Mouse (Mus musculus) layer of hippocampus, postnatal 10 days (tissue): ENCODE measurements around the gene Hemk1. TPM values are rescaled to one million over a fixed set of nuclear protein-coding genes. Genes with fewer than 3 reads are reported as not detected.
"Not testable (repeated sequence)": the region's sequence is repeated elsewhere in the genome, so short reads cannot be mapped to it uniquely, and the experiment has no call there.

Experiments
- DNase-seq, 2 experiments: peaks; one replicate each; pipeline ENCODE4 v3.0.0; 2021; ENCODE audit warnings: low spot score in 2 of 2
- total RNA-seq, 2 experiments: library from RNA; stranded (reverse); gene quantifications; 2 replicates each; pipeline ENCODE4 v1.2.3; 2021

Hemk1 gene
- total RNA-seq, 2 experiments from 2014 or later = 14.6 to 19.9 TPM

DNA sequence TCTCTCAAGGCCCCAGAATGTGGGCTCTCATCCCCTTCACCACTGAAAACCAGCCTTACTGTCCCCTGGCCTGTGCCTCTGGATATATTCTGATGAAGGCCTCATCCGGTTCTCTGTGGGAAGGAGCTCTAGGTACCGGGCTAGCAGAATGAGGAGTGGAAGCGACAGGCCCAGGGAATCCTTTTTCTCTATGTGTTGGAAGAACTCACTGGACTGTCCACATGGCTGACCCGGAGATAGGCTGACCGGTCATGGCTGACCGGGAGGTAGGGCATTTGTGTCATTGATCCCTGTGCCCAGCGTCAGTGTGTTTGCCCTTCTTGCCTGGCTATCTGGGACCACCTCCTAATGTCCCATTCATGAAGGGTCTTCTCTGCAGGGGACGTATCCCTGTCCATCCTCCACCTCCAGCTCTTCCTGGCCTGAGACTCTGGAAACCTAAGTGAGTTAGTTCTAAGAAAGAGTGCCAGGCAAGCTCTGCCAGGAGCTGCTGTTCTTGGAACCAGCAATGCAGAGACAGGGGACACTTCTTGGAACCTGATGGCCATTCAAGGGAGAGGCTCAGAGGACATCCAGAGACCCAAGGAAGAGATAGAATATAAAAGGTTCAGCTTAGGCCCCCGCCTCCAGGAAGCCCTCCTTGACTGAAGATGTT, 29.7 kb downstream of the Hemk1 start:
- DNase-seq = no peak

DNA sequence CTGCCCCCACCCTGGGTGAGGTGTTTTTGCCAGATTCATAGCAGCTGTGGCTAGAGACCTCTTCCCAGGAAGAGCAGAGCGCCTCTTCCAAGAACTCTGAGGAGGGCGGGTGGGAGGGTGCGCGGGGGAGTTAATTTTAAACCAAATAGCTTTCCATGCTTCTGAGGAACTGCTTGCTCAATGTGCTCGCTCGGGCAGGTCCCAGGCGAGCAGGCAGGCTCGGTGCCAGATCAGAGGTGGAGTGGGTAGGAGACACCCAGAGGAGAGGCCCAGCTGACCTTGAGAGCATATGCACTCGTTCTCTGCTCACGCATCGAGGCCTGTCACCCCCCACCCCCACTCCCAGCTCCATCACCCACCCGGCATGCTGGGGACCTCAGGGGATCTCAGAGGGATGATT, 30.3 kb downstream of the Hemk1 start:
- DNase-seq = no peak

DNA sequence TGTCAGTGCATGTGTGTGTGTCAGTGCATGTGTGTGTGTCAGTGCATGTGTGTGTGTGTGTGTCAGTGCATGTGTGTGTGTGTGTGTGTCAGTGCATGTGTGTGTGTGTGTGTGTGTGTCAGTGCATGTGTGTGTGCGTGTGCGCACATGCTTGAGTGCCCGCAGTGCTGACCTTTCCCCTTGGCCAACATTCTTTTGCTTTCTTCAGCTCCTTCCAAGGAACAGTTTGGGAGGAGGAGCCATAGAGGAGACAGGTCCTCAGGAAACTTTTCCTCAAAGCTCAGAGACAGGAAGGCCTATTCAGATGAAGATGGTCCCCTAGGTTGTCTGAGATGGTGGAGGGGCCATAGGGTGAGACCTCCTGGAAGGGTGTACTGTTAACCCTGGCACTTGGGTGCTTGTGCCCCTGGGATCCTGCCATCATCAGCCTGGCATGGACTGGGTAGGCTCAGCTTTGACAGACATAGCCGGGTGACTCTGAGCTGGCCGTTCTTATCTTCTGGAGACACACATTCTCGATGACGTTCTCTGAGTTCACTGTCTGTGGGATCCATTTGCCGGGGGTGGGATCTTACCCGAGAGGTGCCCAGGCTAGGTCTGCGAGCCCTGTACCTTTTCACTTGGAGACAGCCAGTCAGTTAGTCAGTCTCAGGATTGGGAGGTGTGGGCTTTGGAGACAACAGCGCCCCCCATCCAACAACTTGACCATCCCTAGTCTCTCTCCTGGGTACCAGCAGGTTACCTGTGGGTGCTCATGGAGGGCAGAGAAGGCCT, 30.9 kb downstream of the Hemk1 start:
- DNase-seq = no peak

- not testable (repeated sequence) for DNase-seq
These were observed 31.5 kb downstream of the Hemk1 start for GRCm38 (mm10) chr9:107306673-107307072.

DNA sequence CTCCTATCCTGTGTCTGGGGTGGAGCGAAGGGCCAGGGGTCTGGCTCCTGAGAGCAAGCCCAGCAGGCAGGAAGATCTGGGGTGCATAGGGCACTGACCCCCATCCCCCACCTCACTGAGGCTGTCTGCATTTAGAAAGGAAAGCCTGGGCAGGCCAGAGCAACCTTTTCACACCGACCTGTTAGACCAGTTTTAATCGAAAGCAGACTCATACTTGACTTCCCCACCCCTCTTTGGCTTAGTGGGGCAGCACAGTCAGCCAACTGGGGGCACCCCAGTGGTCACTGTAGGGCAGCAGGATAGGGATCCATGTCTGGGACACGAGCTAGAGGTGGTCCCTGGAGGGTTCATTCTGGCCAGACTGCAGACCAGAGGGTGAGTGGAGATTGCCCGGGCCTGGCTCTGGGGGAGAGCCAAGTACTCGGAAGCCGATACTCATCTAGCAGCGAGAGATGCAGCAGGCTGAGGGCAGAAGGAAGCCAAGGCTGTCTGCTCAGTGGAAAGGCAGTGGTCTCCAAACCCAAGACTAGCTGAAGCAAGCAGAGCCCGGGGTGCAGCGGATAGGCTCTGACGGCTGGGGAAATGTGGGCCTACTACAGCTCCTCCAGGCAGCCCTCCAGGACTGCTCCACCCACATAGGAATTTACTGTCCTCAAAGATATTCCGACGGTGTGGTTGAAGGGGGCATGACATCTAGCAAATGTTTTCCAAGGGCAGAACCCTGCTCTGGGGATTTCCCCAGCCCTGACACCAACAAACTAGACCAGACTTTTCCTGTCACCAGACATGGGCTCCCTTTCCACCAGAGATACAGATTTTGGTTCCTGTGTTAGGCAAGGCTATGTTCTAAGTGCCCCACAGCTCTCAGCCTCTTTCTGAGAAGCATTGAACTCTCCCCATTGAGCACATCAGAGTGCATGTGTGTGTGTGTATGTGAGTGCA, 32.3 kb downstream of the Hemk1 start:
- DNase-seq = no peak

DNA sequence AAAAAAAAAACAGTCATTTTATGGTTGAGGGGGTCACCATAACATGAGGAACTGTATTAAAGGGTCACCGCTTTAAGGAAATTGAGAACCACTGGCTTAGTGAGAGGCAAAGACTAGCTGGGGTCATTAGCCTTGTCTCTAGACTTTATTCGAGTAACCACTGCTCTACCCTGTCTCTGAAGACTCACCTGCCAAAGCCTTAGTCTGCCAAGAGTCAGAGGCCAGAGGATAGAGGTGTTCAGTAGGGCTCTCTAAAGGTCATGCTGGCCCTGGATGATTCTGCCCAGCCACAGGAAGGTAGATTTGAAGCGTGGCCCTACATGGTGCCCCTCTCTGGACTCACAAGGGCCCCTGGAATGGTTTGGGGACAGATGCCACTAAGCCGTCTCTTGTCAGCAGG, 33.1 kb downstream of the Hemk1 start:
- no peak for DNase-seq

DNA sequence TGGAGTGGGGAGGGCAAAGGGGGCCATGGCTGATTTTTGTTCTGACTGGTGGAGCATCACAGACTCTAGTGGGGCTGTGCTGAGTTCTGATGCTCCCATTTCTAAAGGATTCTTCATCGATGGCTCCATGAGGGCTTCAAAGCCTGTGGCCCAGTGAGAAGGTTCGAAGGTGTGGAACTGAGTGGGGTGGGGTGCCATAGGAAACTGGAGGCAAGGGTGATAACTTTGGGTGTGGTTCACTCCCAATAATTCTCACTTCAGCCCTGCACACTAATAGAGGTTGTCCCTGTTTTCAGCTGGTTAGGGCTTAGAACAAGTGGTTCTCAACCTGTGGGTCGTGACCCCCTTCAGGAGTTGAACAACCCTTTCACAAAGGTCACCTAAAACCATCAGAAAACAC, 33.8 kb downstream of the Hemk1 start:
- no peak for DNase-seq

GRCm38 (mm10) chr9:107303900-107304299, 34.2 kb downstream of the Hemk1 start:
- DNase-seq = no peak

- DNase-seq = no peak
These were observed 34.9 kb downstream of the Hemk1 start for GRCm38 (mm10) chr9:107303121-107303820.

DNA sequence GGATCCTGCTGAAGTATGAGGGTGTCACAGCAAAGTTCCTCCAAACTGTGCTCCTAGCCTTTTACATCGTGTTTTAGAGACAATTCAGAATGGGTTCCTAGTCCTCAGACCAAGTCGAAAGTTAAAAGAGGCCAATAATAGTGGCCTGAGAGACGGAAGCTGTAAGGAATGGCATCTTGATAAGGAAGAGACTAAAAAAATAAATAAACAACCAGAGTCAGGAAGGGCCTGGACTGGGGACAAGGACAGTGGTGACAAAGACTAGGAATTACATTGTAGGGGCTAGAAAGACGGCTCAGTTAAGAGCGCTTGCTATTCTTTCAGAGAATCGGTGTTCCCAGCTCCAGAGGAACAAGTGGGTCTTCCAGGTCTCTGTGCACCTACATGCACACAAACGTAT, 35.6 kb downstream of the Hemk1 start:
- DNase-seq = no peak

GRCm38 (mm10) chr9:107301554-107302331, 36.4 kb downstream of the Hemk1 start:
- no peak for DNase-seq

GRCm38 (mm10) chr9:107300224-107300973, 37.8 kb downstream of the Hemk1 start:
- DNase-seq = no peak

GRCm38 (mm10) chr9:107299783-107300182, 38.4 kb downstream of the Hemk1 start:
- no peak for DNase-seq

DNA sequence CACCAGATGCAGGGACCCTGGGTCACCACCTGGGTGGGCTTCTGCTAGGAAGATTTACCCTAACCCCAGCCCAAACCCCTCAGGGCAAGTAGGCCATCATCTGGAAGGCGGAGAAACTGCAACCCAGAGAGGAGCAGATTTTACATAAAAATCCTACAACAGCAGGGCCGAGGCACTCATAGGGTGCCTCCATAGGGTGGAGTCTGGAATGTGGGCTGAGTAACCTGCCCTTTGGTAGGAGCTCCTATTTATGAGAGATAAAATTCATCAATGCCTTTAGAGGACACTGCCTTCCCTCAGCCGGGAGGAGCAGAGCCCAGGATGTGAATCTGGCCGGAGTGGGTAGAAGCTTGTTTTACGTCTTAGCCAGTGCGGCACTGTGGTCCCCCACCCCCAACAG, 39.3 kb downstream of the Hemk1 start:
- DNase-seq = no peak

DNA sequence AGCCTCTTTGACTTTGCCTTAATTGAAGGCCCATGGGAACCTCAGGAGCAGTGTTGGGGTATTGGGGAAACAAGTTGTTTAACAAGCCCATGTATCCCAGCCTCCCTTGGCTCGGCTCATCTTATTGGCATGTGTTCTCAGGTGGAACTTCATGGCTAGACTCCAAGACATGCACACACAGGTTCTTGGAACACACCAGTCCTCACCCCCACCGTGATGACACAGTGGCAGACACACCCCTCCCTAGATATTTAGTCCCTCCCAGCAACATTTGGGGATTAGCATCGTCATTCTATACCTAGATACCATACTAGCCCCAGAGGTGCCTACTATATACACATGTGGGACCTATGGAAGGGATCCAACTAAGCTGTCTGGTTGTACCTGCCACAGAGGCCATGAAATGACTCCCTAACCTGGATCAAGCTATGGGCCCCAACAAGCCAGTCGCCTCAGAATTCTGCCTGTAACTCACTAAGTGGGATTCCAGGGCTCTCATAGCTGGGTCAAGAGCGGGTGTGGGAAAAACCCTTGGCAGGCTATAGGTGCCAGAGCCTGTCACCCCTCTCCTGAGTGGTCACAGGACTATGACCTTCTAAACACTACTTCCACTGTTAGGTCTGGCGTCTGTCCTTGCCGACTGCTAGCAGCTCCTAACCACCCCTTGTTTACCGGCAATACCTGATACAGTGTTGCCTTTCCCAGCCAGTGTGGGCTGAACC, 39.9 kb downstream of the Hemk1 start:
- DNase-seq = no peak

- no peak for DNase-seq
These were observed 40.5 kb downstream of the Hemk1 start for GRCm38 (mm10) chr9:107297658-107298057.

DNA sequence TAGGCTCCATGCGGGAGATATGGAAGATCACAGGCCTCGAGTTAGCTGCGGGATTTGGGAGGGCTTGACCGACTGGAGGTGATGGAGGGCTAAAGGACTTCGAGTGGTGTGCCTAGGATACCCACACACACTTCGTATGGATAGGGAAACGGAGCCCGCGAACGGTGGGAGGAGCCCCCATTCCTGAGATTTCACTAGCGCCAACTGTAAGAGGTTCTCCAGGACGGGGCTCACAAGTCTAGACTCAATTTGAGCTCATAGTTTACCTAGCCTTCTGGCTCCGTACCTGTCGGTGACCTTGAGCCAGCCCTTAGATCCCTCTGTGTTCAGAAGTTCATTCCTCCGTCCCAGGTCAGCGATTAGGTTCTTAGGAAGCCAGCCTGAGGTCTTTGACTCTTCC, 41.1 kb downstream of the Hemk1 start:
- DNase-seq = no peak

- peak; percentile 94 to 96 for DNase-seq
These were observed 41.6 kb downstream of the Hemk1 start for GRCm38 (mm10) chr9:107296501-107296965.

DNA sequence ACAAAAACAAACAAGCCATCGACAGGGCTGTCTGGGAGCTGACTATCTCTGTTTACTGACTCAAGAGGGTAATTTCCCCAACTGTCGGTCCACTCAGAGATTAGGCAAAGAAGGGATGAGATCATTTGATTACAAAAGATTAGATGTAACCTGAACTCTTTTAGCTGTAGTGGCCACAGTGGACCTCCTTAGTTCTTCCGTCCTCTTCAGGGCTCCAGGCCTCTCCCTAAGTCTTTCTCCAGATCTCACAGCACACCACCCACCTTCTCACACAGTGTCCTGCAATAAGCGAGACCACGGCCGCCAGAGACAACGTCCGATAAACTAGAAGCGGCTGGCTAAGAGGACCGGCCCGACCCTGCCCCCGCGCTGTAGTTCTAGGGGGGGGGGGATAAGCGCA, 42.1 kb downstream of the Hemk1 start:
- DNase-seq = no peak

GRCm38 (mm10) chr9:107296016-107296040, 42.3 kb downstream of the Hemk1 start, which contains the start of gene Cish:
TSS of gene Cish (plus strand) at chr9:107296026.
- no peak for DNase-seq
